ENCODE assay signal across 1 mouse cellular context in the genomic region with DNA sequence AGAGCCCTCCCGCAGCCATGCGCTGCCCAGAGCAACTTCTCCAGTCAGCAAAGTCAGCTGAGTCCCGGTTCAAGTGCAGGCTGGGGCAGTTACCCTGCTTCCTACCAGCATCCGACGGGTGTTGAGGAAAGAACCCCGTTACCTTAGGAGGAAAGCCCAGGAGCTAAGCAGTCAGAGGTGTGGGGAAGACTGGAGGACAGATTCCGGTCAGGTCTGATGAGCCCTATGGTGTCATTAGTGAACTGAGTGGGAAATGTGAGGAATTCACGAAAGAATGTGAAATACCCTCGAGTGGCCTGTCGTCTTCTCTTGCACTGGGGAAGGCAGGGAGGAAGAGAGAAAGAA.
TF ChIP-seq lines count a peak whose summit lies in the region.

No protein-coding gene starts in this region.

TF ChIP-seq in CH12.LX, 34 proteins besides CTCF, POLR2A, EP300 and RAD21 (continued from another document):
- TF ChIP-seq SIN3A (IDR thresholded peaks at IDR 0.05; ENCODE audit: low read length) (no peak), MXI1 (IDR thresholded peaks at IDR 0.05; ENCODE audit: low read depth, low read length) (no peak), KAT2A (IDR thresholded peaks at IDR 0.05; ENCODE audit: insufficient replicate concordance, low read length) (no peak), ETS1 (conservative IDR thresholded peaks at IDR 0.05; ENCODE audit: low read depth, low read length) (no peak), RCOR1 (conservative IDR thresholded peaks at IDR 0.05; ENCODE audit: low read depth, low read length) (no peak), BHLHE40 (IDR thresholded peaks at IDR 0.05; ENCODE audit: low read depth, low read length) (no peak), E2F4 (IDR thresholded peaks at IDR 0.05; ENCODE audit: insufficient replicate concordance, low read depth, low read length) (no peak), ZMIZ1 (IDR thresholded peaks at IDR 0.05; ENCODE audit: low read depth, low read length) (no peak), ZKSCAN1 (IDR thresholded peaks at IDR 0.05; ENCODE audit: borderline replicate concordance, low read depth, low read length) (no peak)
